Mouse (Mus musculus) embryonic stem cell, embryonic (primary cell): ENCODE data around the gene Auts2.

Experiments used
- CTCF ChIA-PET, 4 experiments: fragments of 300-600 bp in 2 of 4; fragments of 350-600 bp in 2 of 4; sonication (Branson Sonifier 250); formaldehyde crosslinking; loops; one replicate each; lab custom pipeline; 2022; ENCODE audit warnings: inconsistent platforms in 2 of 4; lab: Charles Lee
- POLR2A ChIA-PET, 4 experiments: fragments of 300-600 bp in 2 of 4; fragments of 350-600 bp in 2 of 4; sonication (Branson Sonifier 250); formaldehyde crosslinking; loops; one replicate each; lab custom pipeline; 2022; ENCODE audit warnings: antibody characterized with exemption in 4 of 4, inconsistent platforms in 1 of 4; lab: Charles Lee

Auts2 gene

GRCm38 (mm10) chr5:131971901-131972300, 571.2 kb downstream of the Auts2 start:
- CTCF ChIA-PET: no interaction called here
- POLR2A ChIA-PET: no interaction called here

DNA sequence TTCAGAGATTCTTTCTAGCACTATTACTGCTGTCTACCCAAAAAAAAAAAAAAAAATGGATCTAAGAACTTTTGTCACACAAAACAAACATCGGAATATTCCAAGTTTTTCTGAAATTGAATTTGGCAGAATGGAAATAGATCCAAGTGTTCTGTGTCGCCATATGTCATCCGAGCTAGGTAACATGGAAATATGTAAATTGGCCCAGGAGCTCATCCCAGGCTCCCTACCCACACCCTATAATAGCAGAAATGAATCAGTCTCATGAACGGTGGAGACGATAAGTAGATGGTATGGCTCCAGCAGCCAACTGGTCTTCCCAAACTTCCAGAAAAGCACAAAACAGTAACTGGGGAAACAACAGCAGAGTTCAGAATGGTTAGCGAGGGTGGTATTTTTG, 577.6 kb downstream of the Auts2 start:
- POLR2A ChIA-PET: no interaction called here

DNA sequence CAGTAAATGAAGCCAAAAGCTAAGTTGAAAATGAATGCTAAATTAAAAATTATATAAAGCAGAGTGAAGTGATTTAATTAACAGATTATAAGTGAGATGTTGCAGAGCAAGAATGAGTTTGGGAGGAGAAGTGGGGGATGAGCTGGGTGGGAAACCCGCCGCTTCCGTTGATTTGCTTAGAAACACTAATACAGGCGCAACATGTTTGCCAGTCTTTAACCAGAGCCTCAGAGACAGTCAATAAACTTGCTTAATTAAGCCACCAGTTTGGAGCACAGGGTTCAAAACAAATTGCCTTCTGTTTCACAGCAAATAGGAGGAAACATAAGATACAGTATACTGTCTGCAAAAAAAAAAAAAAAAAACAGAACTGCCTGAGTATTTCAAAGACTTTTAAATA, 579.6 kb downstream of the Auts2 start:
- POLR2A ChIA-PET: no interaction called here
- CTCF ChIA-PET: interaction anchor here in 1 of 4 experiments (1.0 kb wide), 1 partner anchor 14 kb away, joined by 3 read pairs; no protein-coding TSS in a partner anchor

More for the DNA sequence above, 577.6 kb downstream of the Auts2 start:
- CTCF ChIA-PET: interaction anchor here in 2 of 4 experiments (0.7 to 1.0 kb wide), 2 partner anchors 12 to 136 kb away, joined by 3 to 4 read pairs; no protein-coding TSS in a partner anchor

DNA sequence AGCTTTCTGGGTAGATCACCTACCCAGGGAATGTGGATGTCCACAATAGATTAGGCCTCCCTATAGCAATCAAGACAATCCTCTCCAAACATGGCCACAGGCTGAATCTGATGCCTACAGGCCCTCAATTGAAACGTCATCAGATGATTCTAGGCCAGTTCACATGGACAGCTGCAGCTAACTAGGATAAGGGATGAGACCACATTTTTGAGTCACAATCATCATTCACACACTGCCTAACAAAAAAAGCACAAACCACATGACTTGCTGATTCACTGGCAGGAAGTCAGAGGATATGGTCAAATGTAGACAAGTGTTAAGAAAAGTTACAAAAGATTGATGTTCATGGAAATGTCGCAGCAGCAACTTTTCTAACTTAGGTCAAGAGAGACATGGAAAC, 581.3 kb downstream of the Auts2 start:
- ChIA-PET CTCF (no interaction called here), POLR2A (no interaction called here)

- POLR2A ChIA-PET: interaction anchor here in 1 of 4 experiments (0.6 kb wide), 1 partner anchor 344 kb away, joined by 4 read pairs; no protein-coding TSS in a partner anchor
- CTCF ChIA-PET: no interaction called here
These were observed 582.7 kb downstream of the Auts2 start for GRCm38 (mm10) chr5:131960432-131960831.

DNA sequence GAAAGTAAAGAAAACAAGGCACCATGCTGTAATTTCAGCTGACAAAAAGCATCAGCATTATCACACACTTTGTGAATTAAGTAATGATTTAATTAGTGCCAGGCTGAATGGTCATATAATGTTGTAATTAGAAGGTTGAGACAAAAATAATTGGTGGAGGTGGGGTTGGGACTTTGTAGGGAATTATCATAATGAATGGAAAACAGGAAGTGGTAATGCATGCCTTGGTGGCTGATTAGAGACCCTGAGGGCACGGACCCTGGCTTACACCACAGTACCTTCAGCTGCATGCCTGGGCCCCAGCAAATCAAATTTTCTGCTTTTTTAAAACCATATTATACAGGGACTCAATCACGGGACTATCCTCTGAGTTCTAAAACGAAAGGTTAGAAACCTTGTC, 586.1 kb downstream of the Auts2 start:
- ChIA-PET CTCF (no interaction called here), POLR2A (interaction anchor here in 1 of 4 experiments (0.6 kb wide), 1 partner anchor 1245 kb away, joined by 3 read pairs; no protein-coding TSS in a partner anchor)

DNA sequence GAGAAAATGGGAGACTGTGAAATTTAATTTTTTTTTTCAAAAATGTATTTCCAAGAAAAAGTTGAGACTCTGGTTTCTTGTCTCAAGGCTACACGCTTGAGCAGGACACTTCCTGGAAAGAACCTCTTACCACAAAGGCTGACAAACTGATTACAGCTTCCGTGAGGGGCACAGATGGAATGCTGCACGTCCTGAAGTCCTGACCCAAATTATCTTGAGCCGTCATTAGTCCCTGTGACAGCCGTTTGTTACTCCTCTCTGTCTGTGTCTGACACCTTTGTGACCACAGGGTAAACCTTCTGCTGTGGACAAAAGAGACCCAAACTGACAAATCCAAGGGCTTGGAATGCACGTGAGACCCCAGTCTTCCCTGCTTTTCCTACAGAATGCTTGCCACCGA, 587.1 kb downstream of the Auts2 start:
- ChIA-PET POLR2A (no interaction called here), CTCF (no interaction called here)

DNA sequence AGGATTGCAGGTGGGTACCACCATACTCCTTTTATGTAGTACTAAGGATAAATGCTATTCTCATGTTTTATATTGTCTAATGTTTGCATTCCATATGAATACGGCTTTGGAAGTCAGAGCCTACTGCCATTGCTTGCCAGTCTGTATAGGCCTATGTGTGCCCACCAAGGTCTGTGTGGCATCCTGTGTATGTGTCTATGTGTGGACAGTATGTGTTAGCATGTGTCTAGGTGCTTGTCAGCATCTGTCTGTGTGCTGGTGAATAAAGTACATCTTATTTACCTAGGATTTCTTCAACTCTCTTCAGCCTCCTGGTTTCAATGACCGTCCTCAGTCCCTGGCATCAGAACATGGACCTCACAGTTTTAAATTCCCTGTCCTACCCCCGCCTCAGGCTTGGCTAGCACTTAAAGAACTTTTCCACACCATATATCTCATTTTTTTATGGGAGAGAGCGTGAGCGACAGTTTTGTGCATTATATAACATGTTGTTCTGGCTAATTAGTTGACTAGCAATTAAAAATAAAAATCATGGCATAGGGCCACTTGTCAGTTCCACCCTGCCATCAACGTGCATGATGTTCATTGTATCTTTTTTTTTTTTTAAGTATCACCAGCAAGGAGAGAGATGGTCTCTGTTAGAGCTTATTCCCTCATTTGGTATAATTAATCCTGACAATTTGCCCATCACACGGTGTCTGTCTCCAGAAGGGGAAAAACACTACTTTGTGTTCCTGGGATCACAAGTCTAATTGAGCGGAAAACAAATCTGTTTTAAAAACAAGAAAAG, 587.7 kb downstream of the Auts2 start:
- POLR2A ChIA-PET: no interaction called here
- CTCF ChIA-PET: no interaction called here

DNA sequence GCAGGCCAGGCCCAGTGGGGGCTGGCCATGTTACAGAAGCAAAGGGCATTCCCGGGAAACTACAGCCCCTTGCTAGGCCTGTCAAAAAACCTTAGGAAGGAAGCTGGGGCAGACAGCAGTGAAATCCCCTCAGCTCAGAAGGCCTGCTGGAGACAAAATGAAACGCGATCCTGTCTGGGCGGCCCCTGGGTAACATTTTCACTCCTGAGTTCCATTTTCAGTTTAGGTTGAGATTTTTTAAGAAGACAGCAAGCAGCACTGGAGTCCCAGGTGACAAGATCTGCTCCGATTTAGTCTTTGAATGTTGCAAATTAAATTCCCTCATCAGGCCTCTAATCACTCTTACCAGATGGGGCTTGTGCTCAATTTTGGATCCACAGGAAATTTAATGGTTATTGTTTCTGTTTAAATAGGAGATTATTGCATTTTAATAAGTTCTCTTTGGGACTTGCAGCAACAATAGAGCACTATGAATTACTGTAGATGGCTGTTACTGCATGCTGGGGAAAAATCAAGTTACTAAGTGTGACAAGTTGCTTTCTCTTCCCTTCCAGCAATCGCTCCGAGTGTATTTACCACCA, 594.5 kb downstream of the Auts2 start:
- POLR2A ChIA-PET: no interaction called here
- CTCF ChIA-PET: interaction anchor here in 1 of 4 experiments (0.5 kb wide), 1 partner anchor 156 kb away, joined by 3 read pairs; no protein-coding TSS in a partner anchor

DNA sequence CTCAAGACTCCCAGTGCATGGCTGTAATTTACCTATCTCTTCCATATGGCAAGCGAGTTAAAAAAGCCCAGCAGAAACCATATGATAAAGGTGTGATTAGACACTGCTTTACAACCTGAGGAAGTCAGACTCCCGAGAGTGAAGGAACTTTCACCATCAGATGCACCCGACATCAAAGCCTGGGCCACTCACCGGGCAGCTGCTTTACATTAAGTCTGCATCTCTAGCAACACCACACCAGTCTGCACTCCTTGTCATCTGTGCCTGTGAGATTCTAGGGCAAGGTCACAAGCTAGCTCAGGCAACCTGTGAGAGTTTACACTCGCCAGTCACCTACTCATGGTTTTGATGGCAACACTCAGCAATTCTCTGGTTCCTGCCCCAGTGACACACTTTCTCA, 596.3 kb downstream of the Auts2 start:
- ChIA-PET CTCF (interaction anchor here in 1 of 4 experiments (0.5 kb wide), 1 partner anchor 446 kb away, joined by 3 read pairs; no protein-coding TSS in a partner anchor), POLR2A (no interaction called here)

GRCm38 (mm10) chr5:131944761-131945160, 598.4 kb downstream of the Auts2 start:
- POLR2A ChIA-PET: interaction anchor here in 1 of 4 experiments (0.7 kb wide), 1 partner anchor 61 kb away, joined by 3 read pairs; no protein-coding TSS in a partner anchor
- CTCF ChIA-PET: no interaction called here

- ChIA-PET POLR2A (no interaction called here), CTCF (interaction anchor here in 1 of 4 experiments (0.6 kb wide), 1 partner anchor 290 kb away, joined by 6 read pairs; no protein-coding TSS in a partner anchor)
These were observed 614.4 kb downstream of the Auts2 start for GRCm38 (mm10) chr5:131928696-131929095.

- CTCF ChIA-PET: no interaction called here
- POLR2A ChIA-PET: no interaction called here
These were observed 620.4 kb downstream of the Auts2 start for GRCm38 (mm10) chr5:131922759-131923158.

- CTCF ChIA-PET: no interaction called here
- POLR2A ChIA-PET: interaction anchor here in 2 of 4 experiments (0.5 to 0.6 kb wide), 2 partner anchors 15 to 1331 kb away, joined by 3 read pairs; no protein-coding TSS in a partner anchor
These were observed 621.0 kb downstream of the Auts2 start for GRCm38 (mm10) chr5:131922118-131922517.

- CTCF ChIA-PET: interaction anchor here in 1 of 4 experiments (0.7 kb wide), 1 partner anchor 430 kb away, joined by 28 read pairs; no protein-coding TSS in a partner anchor
- POLR2A ChIA-PET: interaction anchor here in 1 of 4 experiments (0.6 to 0.9 kb wide), 2 partner anchors 194 to 316 kb away, joined by 3 to 4 read pairs; no protein-coding TSS in a partner anchor
These were observed 623.0 kb downstream of the Auts2 start for GRCm38 (mm10) chr5:131919983-131920777.

DNA sequence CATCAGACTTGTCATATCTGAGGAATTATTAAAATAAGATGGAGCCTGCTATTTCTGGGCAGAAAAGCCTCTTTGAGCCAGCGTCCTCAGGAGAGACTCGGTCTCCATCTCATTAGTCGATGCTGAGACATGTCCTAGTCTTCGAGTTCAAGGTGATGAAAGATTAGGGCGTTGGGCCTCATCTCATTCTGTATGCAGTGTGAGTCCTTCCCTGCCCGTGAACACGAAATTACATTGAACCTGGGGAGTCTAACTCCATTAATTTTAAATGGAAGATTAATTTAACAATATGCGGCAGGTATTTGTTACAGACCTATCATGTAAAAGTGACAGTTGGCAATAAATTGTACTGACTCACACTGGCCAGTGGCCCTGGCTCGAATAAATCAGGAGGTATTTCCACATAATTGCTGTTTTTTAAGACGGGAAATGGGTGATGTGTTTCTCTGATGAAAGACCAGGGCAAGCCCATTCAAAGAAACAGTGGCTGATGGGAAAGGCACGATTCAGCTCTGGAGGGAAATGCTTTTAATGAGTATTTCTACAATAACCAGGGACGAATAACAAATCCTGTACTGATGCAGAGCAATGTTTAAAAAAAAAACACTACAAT, 626.2 kb downstream of the Auts2 start:
- ChIA-PET POLR2A (no interaction called here), CTCF (no interaction called here)

DNA sequence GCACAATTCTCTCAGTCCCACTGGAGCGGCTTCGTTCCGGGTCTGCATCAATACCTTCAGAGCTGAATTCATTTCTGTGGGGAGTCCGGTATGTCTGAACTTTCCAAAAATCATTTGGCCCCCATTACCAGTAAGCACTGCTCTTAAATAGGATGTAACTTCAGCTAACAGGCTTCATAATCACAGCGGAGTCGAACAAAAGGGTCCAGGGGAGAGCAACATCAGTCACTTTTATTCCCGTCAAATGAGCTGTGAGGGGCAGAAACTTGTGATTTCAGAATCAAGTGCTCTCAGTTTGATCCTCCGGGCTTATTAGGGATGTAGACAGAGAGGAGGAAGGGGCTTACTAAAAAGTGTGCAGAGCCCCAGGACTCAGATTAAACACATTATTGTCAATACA, 629.6 kb downstream of the Auts2 start:
- ChIA-PET CTCF (no interaction called here), POLR2A (interaction anchor here in 1 of 4 experiments (0.7 kb wide), 1 partner anchor 17 kb away, joined by 5 read pairs; no protein-coding TSS in a partner anchor)

DNA sequence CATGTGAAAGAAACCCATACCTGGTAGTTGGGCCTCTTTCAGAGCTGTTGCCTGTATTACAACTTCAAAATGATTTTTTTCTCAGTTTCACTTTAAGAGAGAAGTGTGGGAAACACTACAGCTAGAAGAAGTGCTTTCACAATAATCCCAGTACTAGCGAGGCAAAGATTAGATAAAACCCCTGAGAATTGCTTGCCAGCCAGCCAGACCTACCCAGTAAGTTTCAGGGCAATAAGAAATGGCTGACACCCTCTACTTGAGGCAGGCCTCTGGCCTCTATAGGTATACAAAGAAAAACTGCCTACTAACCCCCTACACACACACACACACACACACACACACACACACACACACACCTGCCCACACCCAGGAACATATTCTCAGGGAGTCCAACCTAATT, 630.2 kb downstream of the Auts2 start:
- CTCF ChIA-PET: no interaction called here
- POLR2A ChIA-PET: interaction anchor here in 1 of 4 experiments (0.7 kb wide), 1 partner anchor 18 kb away, joined by 5 read pairs; no protein-coding TSS in a partner anchor

- ChIA-PET POLR2A (no interaction called here), CTCF (no interaction called here)
These were observed 636.8 kb downstream of the Auts2 start for GRCm38 (mm10) chr5:131906313-131906712.
